Comparison of ENCODE assay signal across 8 mouse cellular contexts in genomic region chr5:52742112-52742813, GRCm38 (mm10). TPM values are rescaled to one million over a fixed set of nuclear protein-coding genes. Genes with fewer than 3 reads are reported as not detected.
DNase-seq lines count a peak whose midpoint lies in the region; ATAC-seq lines count a peak whose summit lies in the region.

No protein-coding gene starts in this region.

- ATAC-seq in frontal cortex, adult (ENCODE audit: low TSS enrichment), result 0 out of 2 replicates have a peak, but pooled peaks have one; percentile 50
- ATAC-seq in megakaryocyte progenitor cell, adult 5-6 weeks (replicated peaks; ENCODE audit: poor library complexity), result peak; percentile 76

- DNase-seq in frontal cortex, postnatal 25 days (ENCODE audit: low spot score in 2 of 2), result no peak
- peak; percentile 71 for DNase-seq in adrenal gland, adult 2 months
- DNase-seq in fat pad, adult 2 months (ENCODE audit: extremely low read depth, low read depth, low spot score), result peak; percentile 11
- peak; percentile 44 for DNase-seq in heart, postnatal 4 days
- peak; percentile 1 to 6 for DNase-seq in layer of hippocampus, postnatal 14 days (ENCODE audit: low spot score in 2 of 2)
- peak; percentile 24 to 55 for DNase-seq in spleen, postnatal 14 days (ENCODE audit: low spot score in 2 of 2)

RNA-seq across cellular contexts. Expression of gene Pi4k2b, which starts 0.9 kb away (rescaled TPM):
- 10 to 100 TPM in 1 of 2 experiments, 1 to 10 TPM in 1; 7.7 to 10.7 TPM for total RNA-seq in adrenal gland, adult 2 months (2021)
- 11.3 and 12.6 TPM in 2 replicates for polyA plus RNA-seq in adrenal gland, adult 2 months (2012; rRNA removed)
- total RNA-seq in heart, postnatal 4 days (2021), result 1 to 10 TPM; 5.4 to 5.8 TPM
- total RNA-seq in layer of hippocampus, postnatal 14 days (2021), result 1 to 10 TPM; 1.3 to 2.6 TPM
- total RNA-seq in megakaryocyte progenitor cell, adult 5-6 weeks (2015), result 29.2 and 31.6 TPM in 2 replicates
- 20.8 and 30.2 TPM in 2 replicates for total RNA-seq in megakaryocyte progenitor cell, adult 5-6 weeks (2017)

RNA-seq across cellular contexts. Expression of gene Zcchc4, which starts 32.9 kb away (rescaled TPM):
- 10 to 100 TPM in 1 of 2 experiments, 1 to 10 TPM in 1; 9.6 to 12.2 TPM for total RNA-seq in adrenal gland, adult 2 months (2021)
- 3.3 and 4.0 TPM in 2 replicates for polyA plus RNA-seq in adrenal gland, adult 2 months (2012; rRNA removed)
- total RNA-seq in heart, postnatal 4 days (2021), result 1 to 10 TPM; 8.4 to 9.7 TPM
- 1 to 10 TPM; 8.8 to 9.1 TPM for total RNA-seq in layer of hippocampus, postnatal 14 days (2021)
- total RNA-seq in megakaryocyte progenitor cell, adult 5-6 weeks (2015), result 28.1 and 30.2 TPM in 2 replicates
- 23.8 and 27.2 TPM in 2 replicates for total RNA-seq in megakaryocyte progenitor cell, adult 5-6 weeks (2017)

Comparison
In these comparisons a context has a peak if more than half of its experiments do, and no peak if none do; other contexts are left out.
1. DNase-seq: peak in adrenal gland, adult 2 months (single experiment), fat pad, adult 2 months (single experiment), heart, postnatal 4 days (single experiment), layer of hippocampus, postnatal 14 days (2 of 2) and spleen, postnatal 14 days (2 of 2); none in frontal cortex, postnatal 25 days (0 of 2).